Mouse (Mus musculus) macrophage (primary cell): ENCODE measurements around the gene Ghrl. TPM values are rescaled to one million over a fixed set of nuclear protein-coding genes. Genes with fewer than 3 reads are reported as not detected.
"Not testable (repeated sequence)": the region's sequence is repeated elsewhere in the genome, so short reads cannot be mapped to it uniquely, and the experiment has no call there.

Experiments
- H3K27ac ChIP-seq: fragments of 350-480 bp; formaldehyde crosslinking; 2 replicates; pipeline ENCODE4 v1.9.0; 2021
- H3K36me3 ChIP-seq: fragments of 350-480 bp; formaldehyde crosslinking; 2 replicates; pipeline ENCODE4 v1.9.0; 2021; ENCODE audit errors: inconsistent target
- H3K4me3 ChIP-seq: fragments of 350-480 bp; formaldehyde crosslinking; 2 replicates; pipeline ENCODE4 v1.9.0; 2021; ENCODE audit errors: inconsistent target
- H3K79me2 ChIP-seq: fragments of 350-480 bp; formaldehyde crosslinking; 2 replicates; pipeline ENCODE4 v1.9.0; 2021; ENCODE audit errors: inconsistent target
- WGBS: methylation state at CpG from one replicate; pipeline ENCODE4 v1.1.7; 2026; ENCODE audit warnings: inconsistent platforms; ENCODE audit not compliant: missing documents; 5-methylcytosine and 5-hydroxymethylcytosine counted together
- polyA plus RNA-seq: library from polyadenylated mRNA; stranded (reverse); fragments of 250-400 nt; gene quantifications from 3 replicates; pipeline ENCODE4 v1.2.4, GENCODE M21; 2018; ENCODE audit warnings: inconsistent platforms

Gene Ghrl
- polyA plus RNA-seq, 1 experiment from 2014 or later: not detected

DNA sequence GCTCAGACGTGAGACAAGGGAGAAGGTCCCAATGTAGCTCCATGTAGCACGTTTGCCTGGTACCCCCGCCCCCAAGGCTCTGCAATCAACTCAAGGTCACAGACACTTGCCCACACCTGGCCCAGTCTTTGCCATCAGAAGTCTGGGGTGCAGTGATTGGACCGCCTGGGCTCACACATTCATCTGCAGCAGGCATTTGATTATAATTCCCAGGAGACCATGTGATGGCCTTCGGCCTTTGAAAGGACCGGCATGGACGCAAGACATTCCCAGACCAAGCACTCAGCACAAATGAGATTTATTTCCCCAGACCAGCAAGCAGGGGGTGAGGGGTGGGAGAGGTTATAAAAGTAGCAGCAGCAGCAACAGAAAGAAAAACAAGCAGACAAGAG, 29.7 kb downstream of the Ghrl start:
- Histone ChIP-seq H3K36me3 (peaks cover 43% of the 10 kb centered on the region), H3K27ac (peak overlapping the region; percentile 80), H3K79me2 (peaks cover 11% of the 10 kb centered on the region; the same call in 1 of the 2 replicates), H3K4me3 (no peak overlapping the region)
- 93% methylated on average over 7 of the region's 7 CpGs for WGBS

DNA sequence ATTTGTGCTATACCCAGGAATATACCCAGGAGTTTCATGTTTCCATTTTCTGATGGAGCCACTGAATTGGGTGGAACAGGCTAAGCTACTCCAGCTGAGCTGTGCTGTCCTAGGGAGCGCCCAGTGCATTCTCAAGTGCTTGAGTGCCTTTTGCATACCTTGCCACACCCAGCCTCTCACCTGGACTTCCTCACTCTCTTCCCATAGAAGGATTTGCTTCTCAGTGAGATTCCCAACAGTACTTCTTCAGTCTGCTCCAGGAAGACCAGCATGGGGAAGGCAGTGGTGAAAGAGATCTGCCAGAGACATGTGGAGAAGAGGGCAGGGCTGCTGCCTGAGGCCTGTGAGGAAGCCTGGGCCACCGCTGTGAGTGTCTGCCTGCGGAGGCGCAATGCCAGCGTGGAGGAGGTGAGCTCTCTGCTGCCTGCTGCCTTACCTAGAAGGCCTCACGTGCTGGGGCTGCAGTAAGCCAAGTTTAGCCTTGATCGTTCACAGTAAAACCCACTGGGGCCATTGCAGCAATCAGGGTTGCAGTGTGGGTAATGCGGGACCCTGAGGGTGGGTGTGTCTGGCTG, 33.0 kb downstream of the Ghrl start:
- Histone ChIP-seq H3K27ac (no peak overlapping the region), H3K79me2 (no peaks in the 10 kb centered on the region; the same call in 1 of the 2 replicates), H3K36me3 (peaks cover 55% of the 10 kb centered on the region), H3K4me3 (no peak overlapping the region)
- 93% methylated on average over 7 of the region's 8 CpGs for WGBS

DNA sequence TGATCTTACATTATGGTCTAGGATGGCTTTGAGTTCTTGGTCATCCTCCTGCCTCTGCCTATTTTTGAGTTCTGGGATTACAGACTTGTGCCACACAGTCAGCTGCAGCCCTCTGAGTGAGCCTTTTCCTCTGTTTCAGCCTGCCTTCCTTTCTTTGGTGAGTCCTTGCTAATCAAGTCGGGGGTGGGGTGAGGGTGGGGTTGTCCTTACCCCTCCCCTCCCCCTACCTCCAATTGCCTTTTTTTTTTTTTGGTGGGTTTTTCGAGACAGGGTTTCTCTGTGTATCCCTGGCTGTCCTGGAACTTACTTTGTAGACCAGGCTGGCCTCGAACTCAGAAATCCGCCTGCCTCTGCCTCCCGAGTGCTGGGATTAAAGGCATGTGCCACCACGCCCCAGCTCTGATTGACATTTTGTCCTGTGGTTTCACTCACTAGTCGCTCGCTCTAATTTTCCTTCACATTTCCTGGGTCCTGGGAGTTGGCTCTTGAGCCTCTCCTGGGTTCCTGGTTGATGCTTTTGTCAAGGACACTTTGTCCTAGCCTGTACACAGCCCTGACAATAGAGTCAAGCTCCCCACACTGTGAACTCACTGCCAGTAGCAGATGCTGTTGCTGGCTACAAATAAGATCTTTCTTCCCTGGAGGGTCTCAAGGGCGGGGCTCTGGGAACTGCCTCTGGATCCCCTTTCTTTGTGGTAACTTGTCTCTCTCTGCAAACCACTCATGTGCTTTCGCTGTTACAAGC, 36.4 kb downstream of the Ghrl start:
- no peak overlapping the region for H3K27ac ChIP-seq
- H3K79me2 ChIP-seq: peaks cover 6% of the 10 kb centered on the region; the same call in 1 of the 2 replicates
- WGBS: 94% methylated on average over 9 of the region's 10 CpGs
- no peak overlapping the region for H3K4me3 ChIP-seq
- H3K36me3 ChIP-seq: peaks cover 67% of the 10 kb centered on the region

DNA sequence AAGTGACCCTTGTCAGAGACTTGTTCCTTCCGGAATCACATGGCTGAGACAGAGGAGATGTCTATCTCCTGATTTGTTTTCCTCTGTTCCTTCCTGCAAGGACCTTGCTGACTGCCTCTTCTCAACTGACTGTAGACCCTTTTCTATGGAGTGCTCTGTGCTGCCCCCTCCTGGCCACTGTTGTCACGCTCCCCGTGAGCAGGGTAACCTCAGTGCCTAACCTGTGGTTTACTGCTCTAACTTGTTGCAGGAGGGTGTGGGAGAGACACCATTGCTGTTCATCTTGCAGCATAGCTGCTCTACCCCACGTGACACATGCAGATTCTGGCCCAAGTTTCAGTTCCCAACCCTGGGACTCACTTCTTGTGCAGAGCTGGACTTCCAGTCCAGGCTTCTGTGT, 38.4 kb downstream of the Ghrl start:
- Histone ChIP-seq H3K27ac (peak overlapping the region; percentile 51), H3K79me2 (peaks cover 10% of the 10 kb centered on the region; the same call in 1 of the 2 replicates), H3K4me3 (no peak overlapping the region), H3K36me3 (peaks cover 51% of the 10 kb centered on the region)
- 2% methylated on average over 4 of the region's 4 CpGs for WGBS

DNA sequence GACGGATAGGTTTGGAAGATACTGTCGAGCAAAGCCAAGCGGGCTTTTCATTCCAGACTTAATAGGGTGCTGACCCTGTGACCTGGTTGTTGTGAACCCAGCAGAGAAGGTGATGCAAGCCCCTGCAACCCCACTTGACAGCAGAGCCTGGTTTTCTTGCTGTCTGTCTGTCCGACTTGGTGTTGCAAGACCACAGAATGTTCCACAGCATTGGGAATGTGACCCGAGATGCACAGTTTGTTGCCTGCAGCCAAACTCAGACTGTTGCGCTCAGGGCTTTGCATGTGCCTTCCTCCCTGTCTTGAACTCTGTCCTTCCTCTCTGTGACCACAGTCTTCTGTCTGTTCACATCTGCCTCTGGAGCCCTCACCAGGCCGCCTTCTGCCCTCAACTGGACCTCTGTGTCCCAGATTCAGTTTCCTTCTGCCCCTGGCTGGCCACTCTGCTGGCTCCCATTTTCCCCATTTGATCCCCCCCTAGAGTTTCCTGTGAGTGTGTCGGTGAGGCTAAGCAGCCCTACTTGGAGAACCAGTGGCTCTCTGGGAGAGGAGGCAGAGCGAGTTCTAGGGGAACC, 39.6 kb downstream of the Ghrl start:
- 30% methylated on average over 9 of the region's 9 CpGs for WGBS

DNA sequence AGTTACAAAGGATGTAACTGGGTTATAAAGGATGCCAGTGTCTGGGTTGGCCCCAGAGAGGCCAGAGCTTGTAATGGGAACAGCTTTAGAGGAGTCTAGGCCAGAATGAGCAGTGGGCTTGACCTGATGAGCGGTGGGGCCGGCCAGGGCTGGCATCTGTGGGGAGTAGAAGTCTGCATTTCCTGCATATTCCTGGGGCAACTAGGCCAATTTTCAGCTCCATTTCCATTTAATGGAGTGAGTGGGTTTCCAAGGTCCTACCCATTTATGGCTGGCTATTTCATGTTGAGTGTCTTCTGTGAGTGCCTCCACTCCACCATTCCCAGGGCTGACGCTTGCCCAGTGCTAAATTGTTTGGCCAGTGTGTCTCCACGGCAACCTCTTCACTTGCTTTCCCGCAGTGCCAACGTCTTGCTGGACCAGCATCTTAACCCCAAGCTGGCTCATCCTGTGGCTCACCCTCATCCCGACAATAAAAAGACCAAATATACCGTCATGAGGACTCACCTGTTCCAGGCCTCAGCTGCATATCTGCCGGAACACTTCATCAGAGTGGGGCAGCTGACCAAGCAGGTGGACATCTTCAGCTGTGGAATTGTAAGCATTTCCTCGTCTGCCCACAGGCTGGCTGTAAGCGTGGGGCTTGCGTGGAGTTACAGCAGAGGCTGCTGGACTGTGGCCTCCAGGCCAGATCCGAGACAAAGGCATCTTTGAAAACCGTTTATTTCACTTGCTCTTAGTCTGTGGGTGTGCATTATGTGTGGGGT, 41.3 kb downstream of the Ghrl start:
- Histone ChIP-seq H3K79me2 (peaks cover 10% of the 10 kb centered on the region; the same call in 1 of the 2 replicates), H3K36me3 (peaks cover 48% of the 10 kb centered on the region), H3K4me3 (no peak overlapping the region), H3K27ac (peak overlapping the region; percentile 41; the same call in 1 of the 2 replicates)
- 94% methylated on average over 14 of the region's 14 CpGs for WGBS

More for the DNA sequence above, 39.6 kb downstream of the Ghrl start:
- Histone ChIP-seq H3K4me3 (no peak overlapping the region), H3K36me3 (peaks cover 49% of the 10 kb centered on the region; the same call in 1 of the 2 replicates), H3K27ac (peak overlapping the region; percentile 51), H3K79me2 (peaks cover 10% of the 10 kb centered on the region; the same call in 1 of the 2 replicates)

DNA sequence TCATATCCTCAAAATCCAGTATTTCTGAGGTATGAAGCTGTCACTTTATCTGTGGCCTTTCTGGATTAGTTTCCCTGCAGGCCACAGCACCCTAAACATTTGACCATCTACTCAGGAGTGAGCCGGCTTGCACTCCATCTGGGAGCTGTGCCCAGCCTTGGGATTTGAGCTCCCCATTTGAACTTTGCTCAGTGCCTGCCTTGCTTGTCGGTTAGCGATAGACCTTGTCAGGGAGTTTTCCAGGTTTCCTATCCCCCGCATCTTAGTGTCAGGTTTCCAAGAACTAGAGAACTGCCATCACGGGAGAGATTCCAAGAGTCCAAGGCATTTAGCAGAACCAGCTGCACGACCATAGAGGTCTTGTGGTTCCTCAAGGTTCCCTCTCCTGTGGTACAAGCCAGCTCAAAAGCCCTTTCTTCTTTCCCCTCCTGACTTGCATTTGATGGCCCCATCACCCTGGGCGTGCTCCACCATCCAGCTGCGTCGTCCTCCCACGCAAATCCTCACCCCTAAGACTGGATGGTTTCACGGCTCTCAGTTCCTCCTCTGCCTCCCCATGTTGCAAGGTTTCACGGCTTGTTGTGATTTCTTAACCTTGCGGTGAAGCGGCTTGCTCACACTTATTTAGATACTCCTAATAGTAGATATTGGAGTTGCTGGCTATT, 42.5 kb downstream of the Ghrl start:
- WGBS: 37% methylated on average over 14 of the region's 14 CpGs

DNA sequence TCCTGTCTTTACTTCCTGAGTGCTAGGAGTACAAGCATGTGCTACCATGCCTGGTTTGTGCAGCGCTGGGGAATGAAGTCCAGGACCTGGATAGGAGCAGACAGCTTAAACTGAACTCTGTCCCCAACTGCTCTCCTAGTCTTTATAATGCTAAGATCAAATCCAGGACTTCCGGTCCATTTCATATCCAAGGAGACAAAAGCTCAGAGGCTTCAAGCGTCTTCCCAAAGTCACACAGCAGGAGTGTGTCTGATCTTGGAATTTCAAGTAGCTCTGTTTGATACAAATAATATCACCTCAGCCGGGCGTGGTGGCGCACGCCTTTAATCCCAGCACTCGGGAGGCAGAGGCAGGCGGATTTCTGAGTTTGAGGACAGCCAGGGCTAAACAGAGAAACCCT, 43.7 kb downstream of the Ghrl start:
- Histone ChIP-seq H3K36me3 (peaks cover 63% of the 10 kb centered on the region), H3K27ac (no peak overlapping the region), H3K79me2 (peaks cover 14% of the 10 kb centered on the region; the same call in 1 of the 2 replicates), H3K4me3 (no peak overlapping the region)
- 94% methylated on average over 9 of the region's 9 CpGs for WGBS

More for the DNA sequence above, 42.5 kb downstream of the Ghrl start:
- Histone ChIP-seq H3K4me3 (no peak overlapping the region), H3K27ac (peak overlapping the region; percentile 48), H3K36me3 (peaks cover 51% of the 10 kb centered on the region), H3K79me2 (peaks cover 10% of the 10 kb centered on the region; the same call in 1 of the 2 replicates)

DNA sequence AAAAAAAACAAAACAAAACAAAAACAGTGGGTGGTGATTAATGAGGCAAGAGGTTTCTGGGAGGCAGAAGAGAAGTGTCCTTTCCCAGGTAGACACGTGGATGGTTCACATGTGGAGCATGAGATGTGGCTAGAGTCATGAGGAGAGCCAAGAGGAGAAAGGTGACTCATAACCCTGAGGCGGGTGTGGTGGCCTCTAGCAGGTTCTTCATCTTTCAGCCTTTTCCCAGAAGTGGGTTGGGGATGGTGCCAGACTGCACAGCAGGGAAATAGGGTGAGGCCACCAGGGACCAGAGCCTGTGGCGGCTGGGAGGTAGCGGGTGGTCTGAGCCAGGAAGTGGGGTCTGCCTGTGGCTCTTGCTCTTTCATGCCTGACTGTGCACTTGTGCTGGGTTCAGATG, 44.4 kb downstream of the Ghrl start:
- no peak overlapping the region for H3K27ac ChIP-seq
- peaks cover 69% of the 10 kb centered on the region for H3K36me3 ChIP-seq
- H3K79me2 ChIP-seq: peaks cover 21% of the 10 kb centered on the region; the same call in 1 of the 2 replicates
- WGBS: 79% methylated on average over 4 of the region's 4 CpGs
- no peak overlapping the region for H3K4me3 ChIP-seq

DNA sequence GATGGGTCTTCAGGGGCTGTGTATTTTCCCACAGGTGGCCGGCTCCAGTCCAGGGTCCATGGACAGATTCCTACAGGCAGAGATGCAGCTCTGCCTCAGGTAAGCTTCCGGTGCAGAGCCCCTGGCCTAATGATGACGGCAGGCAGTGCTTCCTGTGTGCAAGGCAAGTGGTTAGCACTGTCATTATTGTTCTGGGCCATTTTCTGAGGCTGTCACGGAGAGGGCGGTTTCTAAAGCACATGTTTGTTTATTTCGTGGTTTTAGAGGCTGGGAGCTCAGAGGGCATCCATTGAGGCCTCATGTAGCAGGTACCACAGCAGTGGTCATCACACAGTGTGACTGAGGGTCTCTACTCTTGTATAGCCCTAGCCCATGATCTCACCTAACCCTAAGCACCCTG, 46.7 kb downstream of the Ghrl start:
- H3K27ac ChIP-seq: no peak overlapping the region
- no peak overlapping the region for H3K4me3 ChIP-seq
- peaks cover 66% of the 10 kb centered on the region for H3K36me3 ChIP-seq
- H3K79me2 ChIP-seq: peaks cover 22% of the 10 kb centered on the region; the same call in 1 of the 2 replicates
- WGBS: 81% methylated on average over 6 of the region's 6 CpGs

DNA sequence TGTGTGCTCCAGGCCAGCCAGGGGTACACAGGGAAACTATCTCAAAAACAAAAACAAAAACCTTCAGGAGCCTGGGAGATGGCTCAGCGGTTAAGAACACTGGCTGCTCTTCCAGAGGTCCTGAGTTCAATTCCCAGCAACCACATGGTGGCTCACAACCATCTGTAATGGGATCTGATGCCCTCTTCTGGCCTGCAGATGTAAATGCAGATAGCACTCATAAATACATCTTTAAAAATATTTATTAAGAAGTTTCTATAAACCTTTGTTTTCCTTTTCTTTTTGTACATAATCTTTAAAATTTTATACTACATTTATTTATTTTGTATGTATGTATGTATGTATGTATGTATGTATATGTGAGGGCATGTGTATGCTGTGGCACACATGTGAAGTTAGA, 47.7 kb downstream of the Ghrl start:
- Histone ChIP-seq H3K36me3 (peaks cover 66% of the 10 kb centered on the region), H3K79me2 (peaks cover 28% of the 10 kb centered on the region; the same call in 1 of the 2 replicates)
- H3K4me3 ChIP-seq, H3K27ac ChIP-seq: not testable (repeated sequence)
- WGBS: 100% methylated on average over 1 of the region's 1 CpGs

DNA sequence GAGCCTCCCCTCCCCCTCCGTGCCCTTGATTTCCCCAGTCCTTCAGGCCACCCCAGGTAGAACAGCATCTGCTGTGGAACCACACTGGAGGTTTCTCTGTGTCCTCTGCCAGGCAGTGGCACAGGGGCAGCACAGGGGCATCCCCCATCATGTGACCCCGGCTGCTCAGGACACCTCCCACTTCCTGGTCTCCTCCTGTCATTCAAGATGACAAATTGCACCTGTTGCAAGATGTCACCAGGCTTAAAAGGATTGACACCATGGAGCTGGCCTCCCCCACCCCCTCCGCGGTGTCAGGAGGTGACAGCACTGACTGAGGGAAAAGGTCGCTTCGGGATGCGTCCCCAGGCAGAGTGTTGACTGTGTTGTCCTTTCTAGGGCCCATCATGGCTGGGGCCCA, 49.9 kb downstream of the Ghrl start:
- 87% methylated on average over 7 of the region's 7 CpGs for WGBS
- Histone ChIP-seq H3K79me2 (peaks cover 50% of the 10 kb centered on the region), H3K27ac (peak overlapping the region; percentile 79), H3K36me3 (peaks cover 63% of the 10 kb centered on the region), H3K4me3 (no peak overlapping the region)

DNA sequence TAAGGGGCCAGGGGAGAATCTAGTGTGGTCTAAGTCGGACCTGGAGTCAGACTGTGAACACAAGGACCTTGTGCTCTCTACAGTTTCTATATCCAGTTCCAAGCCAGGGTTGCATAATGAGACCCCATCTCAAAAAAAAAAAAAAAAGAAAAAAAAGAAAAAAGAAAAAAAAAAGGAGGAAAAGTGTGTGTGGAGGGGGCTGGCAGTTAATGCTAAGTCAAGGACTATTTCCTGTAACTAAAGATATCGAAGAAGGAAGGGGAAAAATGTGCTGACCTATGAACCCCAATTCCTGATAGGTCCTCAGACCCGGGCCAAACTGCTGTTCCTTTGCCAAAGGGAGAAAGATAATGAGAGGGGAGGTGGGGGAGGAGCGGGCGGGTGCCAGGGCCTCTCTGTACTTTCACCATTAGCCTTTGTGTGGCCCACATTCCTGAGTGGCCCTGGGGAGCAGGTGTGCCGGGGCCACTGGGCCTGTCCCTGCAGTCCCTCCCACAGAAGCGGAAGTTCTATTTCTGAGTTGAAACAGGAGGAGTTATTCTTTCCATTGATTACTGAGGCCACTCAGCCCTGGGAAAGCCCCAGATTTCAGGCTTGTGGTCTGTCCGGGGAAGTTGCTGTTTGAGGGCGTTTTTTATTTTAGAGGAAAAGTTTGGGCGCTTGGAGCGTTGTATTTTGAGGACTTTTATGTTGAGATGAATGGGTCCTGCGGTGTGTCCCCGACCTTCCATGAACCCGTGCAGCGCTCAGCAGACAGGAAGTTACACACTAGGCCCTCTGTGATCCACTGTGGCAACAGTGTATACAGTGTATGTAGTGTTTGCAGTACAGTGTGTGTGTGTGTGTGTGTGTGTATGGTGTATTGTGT, 51.2 kb downstream of the Ghrl start:
- WGBS: 9% methylated on average over 14 of the region's 15 CpGs
- peaks cover 50% of the 10 kb centered on the region for H3K36me3 ChIP-seq
- H3K27ac ChIP-seq: peak overlapping the region; percentile 79
- no peak overlapping the region for H3K4me3 ChIP-seq
- H3K79me2 ChIP-seq: peaks cover 63% of the 10 kb centered on the region
